ENCODE assay signal across 25 mouse cellular contexts in the genomic region with DNA sequence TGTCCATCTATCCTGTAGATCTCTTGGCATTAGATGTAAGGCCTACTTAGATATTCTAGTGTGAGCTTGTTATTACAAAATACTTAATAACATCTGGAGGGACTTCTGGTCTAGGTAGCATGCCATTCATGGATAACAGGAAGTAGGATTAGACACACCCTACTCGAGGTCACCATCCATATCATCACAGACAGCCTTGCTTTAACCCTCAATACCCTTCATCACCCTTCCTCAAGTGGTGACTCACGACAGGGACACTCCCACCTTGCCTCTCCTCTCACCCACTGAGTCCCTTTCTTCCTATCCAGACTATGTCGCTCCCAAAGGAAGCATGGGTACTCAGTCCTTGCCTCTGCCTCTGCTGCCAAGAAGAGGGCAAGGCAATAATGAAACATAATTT.
DNase-seq lines count a peak whose midpoint lies in the region; ATAC-seq lines count a peak whose summit lies in the region.
"Had no signal": no experiment of that assay in that cellular context is flagged by ENCODE, and none has a peak within 500 bp of the region (broad histone marks: within the 10 kb centered on the region; RNA-seq: fewer than 3 reads in every experiment).

No protein-coding gene starts in this region.

- no peak overlapping the region for H3K27ac ChIP-seq in liver, embryonic 11.5 days (ENCODE audit: low read depth, low read length)
- H3K27ac ChIP-seq: embryonic facial prominence, embryonic 15.5 days; forebrain, embryonic 10.5 days; forebrain, embryonic 15.5 days; heart, embryonic 15.5 days; hindbrain, embryonic 10.5 days; hindbrain, embryonic 14.5 days; intestine, embryonic 15.5 days had no signal

- 59% methylated on average over 3 of the region's 3 CpGs for WGBS in liver, embryonic 11.5 days

- H3K4me2 ChIP-seq in liver, embryonic 11.5 days = no peak overlapping the region
- H3K4me2 ChIP-seq: embryonic facial prominence, embryonic 15.5 days; forebrain, embryonic 15.5 days; heart, embryonic 11.5 days; heart, embryonic 15.5 days; hindbrain, embryonic 14.5 days; intestine, embryonic 15.5 days had no signal

- no peaks in the 10 kb centered on the region for H3K9me3 ChIP-seq in liver, embryonic 11.5 days (ENCODE audit: control insufficient read depth, low read length)
- H3K9me3 ChIP-seq: embryonic facial prominence, embryonic 15.5 days; forebrain, embryonic 10.5 days; forebrain, embryonic 15.5 days; G1E; heart, embryonic 15.5 days; hindbrain, embryonic 10.5 days; intestine, embryonic 15.5 days had no signal

- H3K36me3 ChIP-seq in liver, embryonic 11.5 days (ENCODE audit: control insufficient read depth, insufficient read depth, low read length) = no peaks in the 10 kb centered on the region
- H3K36me3 ChIP-seq: embryonic facial prominence, embryonic 15.5 days; forebrain, embryonic 10.5 days; forebrain, embryonic 15.5 days; G1E; heart, embryonic 15.5 days; hindbrain, embryonic 10.5 days; intestine, embryonic 15.5 days had no signal

- peak; percentile 14 for DNase-seq in liver, embryonic 11.5 days (ENCODE audit: low spot score)
- no peak for DNase-seq in liver
- peak; percentile 50 for DNase-seq in MEL-GATA-1-ER (ENCODE audit: extremely low read depth, low read depth)
- no peak for DNase-seq in adrenal gland, adult 18-20 months (ENCODE audit: low spot score in 2 of 2)
- DNase-seq: adrenal gland, adult 8-10 months; adrenal gland, postnatal 36 days; B cell, adult 2 months; cerebellum, adult 2 months; cerebellum, postnatal 10 days; embryo, embryonic 11 days; gastrocnemius, postnatal 14 days; heart, postnatal 14 days had no signal

- H3K4me3 ChIP-seq in liver, embryonic 11.5 days (ENCODE audit: low read depth, low read length) = no peak overlapping the region
- H3K4me3 ChIP-seq: embryonic facial prominence, embryonic 15.5 days; erythroblast, embryonic 14.5 days; forebrain, embryonic 10.5 days; forebrain, embryonic 15.5 days; heart, embryonic 15.5 days; hindbrain, embryonic 10.5 days; intestine, embryonic 15.5 days had no signal

- no peaks in the 10 kb centered on the region for H3K27me3 ChIP-seq in liver, embryonic 11.5 days (replicated peaks; ENCODE audit: control insufficient read depth, insufficient read depth, low read length)
- H3K27me3 ChIP-seq: embryonic facial prominence, embryonic 15.5 days; forebrain, embryonic 15.5 days; heart, embryonic 15.5 days; intestine, embryonic 15.5 days had no signal

- H3K4me1 ChIP-seq in liver, embryonic 11.5 days (replicated peaks; ENCODE audit: control insufficient read depth, insufficient read depth, low read length) = no peaks in the 10 kb centered on the region
- H3K4me1 ChIP-seq: embryonic facial prominence, embryonic 15.5 days; forebrain, embryonic 15.5 days; heart, embryonic 15.5 days; intestine, embryonic 15.5 days had no signal

- H3K9ac ChIP-seq in liver, embryonic 11.5 days (ENCODE audit: low read depth, low read length) = no peak overlapping the region
- H3K9ac ChIP-seq: embryonic facial prominence, embryonic 15.5 days; forebrain, embryonic 15.5 days; heart, embryonic 15.5 days; hindbrain, embryonic 14.5 days; intestine, embryonic 15.5 days had no signal

- ATAC-seq in liver, embryonic 11.5 days (replicated peaks; ENCODE audit: low FRiP score) = no peak
- ATAC-seq in megakaryocyte, adult 5-6 weeks (ENCODE audit: poor library complexity, severe bottlenecking) = 0 out of 2 replicates have a peak, but pooled peaks have one; percentile 14
- ATAC-seq in frontal cortex, adult (ENCODE audit: low TSS enrichment) = no peak
- ATAC-seq: CD4-positive, CD25-positive, alpha-beta regulatory T cell, adult 4 months; forebrain, embryonic 15.5 days; intestine, embryonic 15.5 days had no signal

Comparison
In these comparisons a context has a peak if more than half of its experiments do, and no peak if none do; other contexts are left out.
1. DNase-seq: peak in liver, embryonic 11.5 days (single experiment) and MEL-GATA-1-ER (single experiment); none in liver (single experiment) and adrenal gland, adult 18-20 months (0 of 2).